Mouse (Mus musculus) hindbrain, embryonic 12.5 days (tissue): Measurements from ENCODE around the gene Ier5. TPM values are rescaled to one million over a fixed set of nuclear protein-coding genes. Genes with fewer than 3 reads are reported as not detected.
A peak's percentile ranks its signal among the peaks of the same experiment; 100 is the strongest.

Experiments used
- ATAC-seq: fragments of 200-750 bp; cut with Nextera tagmentation; 2 replicates; pipeline ENCODE4 v1.8.0; 2017; ENCODE audit warnings: moderate TSS enrichment; ENCODE audit not compliant: low FRiP score
- H3K27ac ChIP-seq: fragments of 300-500 bp; sonication (generic); 2 replicates; pipeline ENCODE4 v1.5.1; 2016; ENCODE audit warnings: mild to moderate bottlenecking
- H3K27me3 ChIP-seq: fragments of 300-500 bp; sonication (generic); 2 replicates; pipeline ENCODE4 v1.6.1; 2016; ENCODE audit warnings: mild to moderate bottlenecking
- H3K36me3 ChIP-seq: fragments of 300-500 bp; sonication (generic); 2 replicates; pipeline ENCODE4 v1.6.1; 2016; ENCODE audit warnings: mild to moderate bottlenecking
- H3K4me1 ChIP-seq: fragments of 300-500 bp; sonication (generic); 2 replicates; pipeline ENCODE4 v1.6.1; 2016
- H3K4me2 ChIP-seq: fragments of 300-500 bp; sonication (generic); replicated peaks from 2 replicates; pipeline ENCODE4 v1.6.1; 2016; ENCODE audit warnings: mild to moderate bottlenecking
- H3K4me3 ChIP-seq: fragments of 300-500 bp; sonication (generic); 2 replicates; pipeline ENCODE4 v1.5.1; 2016; ENCODE audit warnings: mild to moderate bottlenecking
- H3K9ac ChIP-seq: fragments of 300-500 bp; sonication (generic); 2 replicates; pipeline ENCODE4 v1.6.1; 2016; ENCODE audit warnings: mild to moderate bottlenecking, moderate library complexity
- H3K9me3 ChIP-seq: fragments of 300-500 bp; sonication (generic); replicated peaks from 2 replicates; pipeline ENCODE4 v1.6.1; 2016; ENCODE audit warnings: mild to moderate bottlenecking
- WGBS: fragments of 180-500 bp; shearing (Covaris S2); methylation state at CpG from one replicate; pipeline ENCODE4 v1.1.7; 2016; 5-methylcytosine and 5-hydroxymethylcytosine counted together
- polyA plus RNA-seq: library from polyadenylated mRNA; unstranded; fragments of >200 nt; fragmentation: Nextera tagmentation; extraction: Ambion mirVana; gene quantifications from 2 replicates; pipeline ENCODE4 v1.2.1, GENCODE M21; 2016

The Ier5 gene
- polyA plus RNA-seq, 1 experiment from 2014 or later = 16.5 TPM

DNA sequence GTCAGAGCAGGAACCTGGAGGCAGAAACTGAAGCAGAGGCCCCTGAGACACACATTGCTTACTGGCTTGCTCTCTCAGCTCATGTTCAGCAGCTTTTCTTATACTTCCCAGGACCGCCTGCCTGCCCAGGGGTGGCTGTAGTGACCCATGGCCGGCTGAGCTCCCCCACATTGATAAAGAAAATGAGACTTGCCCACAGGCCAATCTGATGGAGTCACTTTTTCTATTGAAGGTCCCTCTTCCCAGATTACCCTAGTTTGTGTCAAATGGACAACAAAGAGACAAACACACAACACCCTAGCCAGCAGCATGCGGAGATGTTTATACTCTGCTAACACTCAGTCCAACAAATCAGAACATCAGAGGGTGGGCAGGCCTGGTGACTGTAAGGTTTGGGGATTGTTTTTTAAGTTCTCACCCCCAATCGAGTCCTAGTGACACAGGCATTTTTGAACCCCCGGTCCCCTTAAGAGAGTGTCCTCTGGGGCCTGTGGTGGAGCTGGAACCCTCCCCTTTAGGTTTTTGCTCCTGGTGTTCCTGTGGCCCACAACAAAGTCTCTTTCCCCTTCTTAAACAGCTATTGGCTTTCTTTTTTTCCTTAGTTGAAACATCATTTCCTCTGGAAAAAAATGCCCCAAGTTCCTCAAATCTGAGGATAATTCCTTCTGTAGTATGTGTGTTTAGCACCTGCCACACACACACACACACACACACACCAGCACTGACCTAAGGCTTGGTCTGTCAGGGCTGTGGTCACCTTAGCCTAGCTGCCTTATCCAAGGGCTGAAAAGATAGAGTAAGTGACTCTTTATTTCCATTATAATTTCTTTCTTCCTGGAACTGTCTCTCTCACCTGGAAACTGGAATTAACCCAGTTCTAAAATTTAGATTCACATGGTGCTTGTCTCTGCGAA is 41.1 kb downstream of the Ier5 start:
- ATAC-seq = no peak

DNA sequence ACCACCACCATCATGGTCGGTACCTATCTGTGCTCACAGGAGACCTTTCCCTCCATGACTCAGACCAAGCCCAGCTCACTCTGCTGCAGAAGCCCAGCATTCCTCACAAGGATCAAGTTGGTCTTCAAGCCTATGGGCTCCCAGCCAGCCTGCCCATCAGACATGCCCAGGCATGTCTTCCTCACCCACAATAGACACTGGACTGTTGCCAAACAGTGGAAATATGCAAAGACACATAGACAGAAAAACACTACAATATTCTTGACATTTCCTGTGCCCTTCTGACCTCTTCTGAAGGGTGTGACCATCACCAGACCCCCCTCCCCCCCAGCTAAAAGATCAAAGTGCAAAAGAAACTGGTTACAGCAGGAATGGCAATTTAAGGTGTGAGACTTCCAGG is 43.3 kb downstream of the Ier5 start:
- H3K36me3 ChIP-seq = no peaks in the 10 kb centered on the region
- 100% methylated on average over 1 of the region's 1 CpGs for WGBS
- peaks cover 40% of the 10 kb centered on the region for H3K4me1 ChIP-seq
- no peak overlapping the region for H3K4me2 ChIP-seq
- H3K27ac ChIP-seq = no peak overlapping the region
- no peaks in the 10 kb centered on the region for H3K9me3 ChIP-seq
- H3K27me3 ChIP-seq = no peaks in the 10 kb centered on the region
- H3K9ac ChIP-seq = no peak overlapping the region
- no peak for ATAC-seq
- H3K4me3 ChIP-seq = no peak overlapping the region

More for the DNA sequence above, 41.1 kb downstream of the Ier5 start:
- Histone ChIP-seq H3K27me3 (no peaks in the 10 kb centered on the region), H3K9me3 (no peaks in the 10 kb centered on the region), H3K27ac (no peak overlapping the region), H3K36me3 (no peaks in the 10 kb centered on the region), H3K4me1 (peaks cover 19% of the 10 kb centered on the region), H3K4me3 (no peak overlapping the region), H3K4me2 (no peak overlapping the region), H3K9ac (no peak overlapping the region)
- 73% methylated on average over 6 of the region's 6 CpGs for WGBS

DNA sequence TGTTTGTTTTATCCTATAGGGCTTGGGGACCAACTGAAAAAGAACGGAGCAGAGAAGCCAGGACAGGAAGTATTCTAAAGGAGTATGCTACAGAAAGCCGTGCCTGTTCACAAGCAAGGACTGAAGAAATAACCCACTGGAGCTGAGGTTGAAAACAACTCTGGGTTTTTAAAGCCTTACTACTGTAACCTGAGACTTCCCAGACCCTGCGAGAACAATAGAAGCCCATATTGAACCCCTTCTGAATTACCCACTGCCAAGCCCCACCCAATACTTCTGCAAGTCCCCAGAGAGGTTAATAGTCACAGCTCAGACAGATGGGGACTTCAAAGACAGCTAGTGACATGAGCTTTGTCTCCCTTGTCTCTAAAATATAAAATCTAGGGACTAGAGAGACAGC is 44.4 kb downstream of the Ier5 start:
- H3K4me3 ChIP-seq = no peak overlapping the region
- no peak overlapping the region for H3K9ac ChIP-seq
- no peaks in the 10 kb centered on the region for H3K36me3 ChIP-seq
- no peaks in the 10 kb centered on the region for H3K9me3 ChIP-seq
- ATAC-seq = no peak
- no peak overlapping the region for H3K4me2 ChIP-seq
- H3K4me1 ChIP-seq = peaks cover 41% of the 10 kb centered on the region
- WGBS = 49% methylated on average over 3 of the region's 3 CpGs
- 0 out of 2 replicates have a peak overlapping the region, but pooled peaks have one; percentile 0 for H3K27ac ChIP-seq
- H3K27me3 ChIP-seq = no peaks in the 10 kb centered on the region

DNA sequence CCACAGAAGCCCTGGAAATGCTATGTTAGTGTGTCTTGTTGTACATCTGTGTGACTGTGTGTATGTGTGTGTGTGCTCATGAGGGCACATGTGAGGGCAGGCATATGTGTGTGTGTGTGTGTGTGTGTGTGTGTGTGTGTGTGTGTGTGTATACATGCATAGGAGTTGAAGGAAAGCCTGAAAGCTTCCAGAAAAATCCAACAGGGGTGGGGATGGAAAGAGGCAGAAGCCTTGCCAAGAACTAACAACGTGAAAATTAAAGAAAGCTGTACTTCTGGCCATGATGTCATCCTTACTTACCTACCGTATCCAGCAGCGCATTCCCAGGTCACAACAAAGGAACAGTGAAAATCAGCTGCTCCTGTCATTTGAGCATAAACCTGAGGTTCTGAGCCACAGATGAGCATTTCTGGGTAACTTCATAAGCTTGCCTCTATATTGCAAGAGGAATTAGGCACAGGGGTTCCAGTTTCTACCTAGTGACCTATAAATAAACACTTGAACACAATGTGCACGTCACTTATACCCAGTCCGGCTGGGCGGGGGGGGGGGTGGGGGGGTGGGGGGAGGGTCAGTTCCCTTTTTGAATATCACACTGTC is 45.0 kb downstream of the Ier5 start:
- H3K36me3 ChIP-seq = no peaks in the 10 kb centered on the region
- WGBS = 54% methylated on average over 6 of the region's 6 CpGs
- no peak for ATAC-seq
- no peaks in the 10 kb centered on the region for H3K27me3 ChIP-seq
- H3K9ac ChIP-seq = no peak overlapping the region
- H3K4me3 ChIP-seq = no peak overlapping the region
- 0 out of 2 replicates have a peak overlapping the region, but pooled peaks have one; percentile 0 for H3K27ac ChIP-seq
- peaks cover 40% of the 10 kb centered on the region for H3K4me1 ChIP-seq
- no peak overlapping the region for H3K4me2 ChIP-seq
- no peaks in the 10 kb centered on the region for H3K9me3 ChIP-seq

DNA sequence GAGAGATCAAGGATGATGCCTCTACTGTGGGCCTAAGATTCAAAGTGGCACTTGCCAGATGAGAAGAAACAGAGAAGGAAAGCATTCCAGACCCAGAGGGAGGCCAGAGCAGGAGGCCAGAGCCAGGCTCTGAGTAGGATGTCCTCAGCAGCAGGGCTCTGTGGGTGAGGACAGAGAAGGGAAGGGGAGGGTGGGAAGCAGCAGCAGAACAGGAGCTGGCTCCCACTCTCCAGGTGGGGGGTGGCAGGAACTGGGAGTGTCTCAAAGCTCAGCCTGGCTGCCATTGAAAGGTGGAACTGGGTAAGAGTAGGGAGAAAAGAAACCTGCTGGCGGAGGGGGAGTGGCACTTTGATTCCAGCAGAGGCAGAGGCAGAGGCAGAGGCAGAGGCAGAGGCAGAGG is 46.1 kb downstream of the Ier5 start:
- peak overlapping the region; percentile 75 for H3K27ac ChIP-seq

DNA sequence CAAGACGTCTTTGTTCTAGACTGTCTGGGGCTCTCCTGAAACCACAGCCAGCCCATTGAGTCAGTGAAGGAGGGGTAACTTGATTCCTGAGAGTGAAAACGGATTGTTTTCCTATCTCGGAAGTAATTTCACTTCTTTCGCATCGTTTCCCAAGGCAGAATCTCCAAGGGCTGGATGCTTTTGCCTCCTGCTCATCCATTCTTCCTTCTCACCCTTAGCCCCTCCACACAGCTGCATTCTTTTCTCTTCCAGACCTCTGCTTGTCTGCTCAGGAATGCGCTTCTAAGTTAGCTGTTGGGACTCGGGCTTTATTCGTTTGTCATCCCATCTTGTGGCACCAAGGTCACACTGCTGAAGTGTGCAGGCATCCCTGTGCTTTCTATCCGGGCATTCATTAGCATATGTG is 46.7 kb downstream of the Ier5 start:
- H3K4me1 ChIP-seq = peaks cover 43% of the 10 kb centered on the region
- H3K27ac ChIP-seq = peak overlapping the region; percentile 75
- ATAC-seq = no peak; the same call in 1 of the 2 replicates
- no peak overlapping the region for H3K9ac ChIP-seq
- H3K4me3 ChIP-seq = no peak overlapping the region
- 12% methylated on average over 9 of the region's 9 CpGs for WGBS
- no peaks in the 10 kb centered on the region for H3K27me3 ChIP-seq
- no peaks in the 10 kb centered on the region for H3K9me3 ChIP-seq
- no peak overlapping the region for H3K4me2 ChIP-seq
- no peaks in the 10 kb centered on the region for H3K36me3 ChIP-seq

More for the DNA sequence above, 46.1 kb downstream of the Ier5 start:
- H3K27me3 ChIP-seq = no peaks in the 10 kb centered on the region
- no peak overlapping the region for H3K9ac ChIP-seq
- peaks cover 43% of the 10 kb centered on the region for H3K4me1 ChIP-seq
- H3K4me2 ChIP-seq = no peak overlapping the region
- H3K36me3 ChIP-seq = no peaks in the 10 kb centered on the region
- no peak for ATAC-seq
- no peaks in the 10 kb centered on the region for H3K9me3 ChIP-seq
- 89% methylated on average over 1 of the region's 1 CpGs for WGBS
- no peak overlapping the region for H3K4me3 ChIP-seq

DNA sequence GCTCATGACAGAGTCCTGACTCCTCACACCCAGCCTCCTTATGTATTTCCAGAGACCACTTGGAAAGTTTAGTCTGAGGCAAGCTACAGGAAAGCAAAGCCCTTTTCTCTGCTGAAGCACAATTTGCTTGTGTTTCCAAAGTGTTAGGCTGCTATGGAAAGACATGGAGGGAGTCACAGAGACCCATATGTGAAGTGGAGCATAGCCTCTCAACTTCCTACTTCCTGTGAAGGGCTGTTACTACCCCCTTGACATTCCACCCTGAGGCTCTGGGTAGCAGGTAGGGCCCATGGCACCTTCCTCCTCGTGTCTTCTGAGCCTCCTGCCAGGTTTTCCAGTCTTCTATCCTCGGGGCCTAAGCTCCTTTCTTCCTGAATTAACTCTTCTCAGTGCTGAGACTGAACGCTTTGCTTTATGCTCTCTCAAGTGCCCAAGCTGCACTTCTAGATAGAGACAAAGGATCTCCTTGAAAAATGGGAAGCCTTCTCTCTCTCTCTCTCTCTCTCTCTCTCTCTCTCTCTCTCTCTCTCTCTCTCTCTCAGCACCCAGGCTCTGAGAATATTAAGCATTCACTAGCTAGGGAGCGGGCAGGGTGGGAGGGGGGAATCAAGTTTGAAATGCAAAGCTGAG is 47.2 kb downstream of the Ier5 start:
- ATAC-seq = peak; percentile 46; the same call in 1 of the 2 replicates
- H3K36me3 ChIP-seq = no peaks in the 10 kb centered on the region
- H3K4me2 ChIP-seq = no peak overlapping the region
- H3K9me3 ChIP-seq = no peaks in the 10 kb centered on the region
- H3K4me1 ChIP-seq = peaks cover 43% of the 10 kb centered on the region
- WGBS = 13% methylated on average over 4 of the region's 4 CpGs
- no peak overlapping the region for H3K4me3 ChIP-seq
- no peak overlapping the region; the same call in 1 of the 2 replicates for H3K9ac ChIP-seq
- H3K27me3 ChIP-seq = no peaks in the 10 kb centered on the region
- peak overlapping the region; percentile 75 for H3K27ac ChIP-seq

DNA sequence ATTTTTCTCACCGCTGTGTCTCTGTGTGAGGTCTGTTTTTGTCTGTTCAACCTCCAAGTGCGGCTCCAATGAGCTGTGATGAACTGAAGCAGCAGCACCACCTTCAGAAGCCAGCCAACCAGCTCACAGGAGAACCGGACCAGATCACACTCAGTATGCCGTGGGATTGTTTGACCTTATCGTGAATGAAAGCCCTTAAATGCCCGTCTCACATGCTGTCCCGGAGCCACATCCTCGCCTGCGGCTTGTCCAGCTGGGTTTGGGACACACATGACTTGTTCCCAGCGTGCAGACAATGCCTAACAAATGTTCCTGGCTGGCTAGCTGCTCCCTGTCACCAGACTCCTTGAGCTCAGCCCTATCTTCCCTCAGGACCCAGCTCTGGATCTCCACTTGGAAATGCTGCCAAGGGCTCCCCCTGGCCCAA is 47.7 kb downstream of the Ier5 start:
- Histone ChIP-seq H3K27ac (peak overlapping the region; percentile 75), H3K9ac (peak overlapping the region; percentile 27; the same call in 1 of the 2 replicates), H3K4me1 (peaks cover 43% of the 10 kb centered on the region), H3K9me3 (no peaks in the 10 kb centered on the region), H3K4me3 (no peak overlapping the region), H3K27me3 (no peaks in the 10 kb centered on the region), H3K4me2 (no peak overlapping the region), H3K36me3 (no peaks in the 10 kb centered on the region)
- WGBS = 18% methylated on average over 10 of the region's 10 CpGs
- 0 out of 2 replicates have a peak, but pooled peaks have one; percentile 15 for ATAC-seq

DNA sequence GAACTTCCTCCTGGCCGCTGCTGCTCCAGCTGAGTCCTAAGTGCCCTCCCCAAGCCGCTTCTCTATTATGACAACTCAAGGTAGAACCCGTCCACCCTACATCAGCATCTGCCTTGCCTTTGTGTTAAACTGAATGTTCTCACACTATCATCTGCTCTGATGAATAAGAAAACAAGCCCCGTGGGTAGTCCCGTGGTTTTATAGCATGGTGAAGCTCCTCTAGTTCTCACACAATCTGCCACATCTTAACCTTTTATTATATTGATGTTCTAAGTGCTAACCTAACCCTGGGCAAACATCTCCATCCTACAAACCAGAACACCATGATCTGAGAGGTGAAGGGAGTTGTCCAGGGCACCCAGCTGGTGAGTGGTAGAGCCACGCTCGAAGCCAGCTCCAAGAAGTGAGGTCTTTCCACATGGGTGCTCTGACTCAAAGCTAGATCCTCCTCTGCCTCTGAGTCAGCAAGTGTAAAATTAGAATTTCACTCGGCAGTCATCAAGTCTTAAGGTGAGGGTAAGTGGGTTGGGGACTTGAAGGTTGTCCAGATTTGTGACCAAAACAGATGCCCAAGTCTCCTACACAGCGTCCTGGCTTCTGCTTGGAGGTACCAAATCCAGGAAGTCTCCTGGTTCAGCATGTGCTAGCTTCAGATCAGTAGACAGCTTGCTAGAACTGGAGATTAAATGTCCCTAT is 48.4 kb downstream of the Ier5 start:
- no peak overlapping the region for H3K4me2 ChIP-seq
- no peak overlapping the region; the same call in 1 of the 2 replicates for H3K9ac ChIP-seq
- no peak overlapping the region for H3K4me3 ChIP-seq
- H3K9me3 ChIP-seq = no peaks in the 10 kb centered on the region
- WGBS = 84% methylated on average over 9 of the region's 9 CpGs
- 0 out of 2 replicates have a peak overlapping the region, but pooled peaks have one; percentile 75 for H3K27ac ChIP-seq
- H3K4me1 ChIP-seq = peaks cover 43% of the 10 kb centered on the region
- H3K36me3 ChIP-seq = no peaks in the 10 kb centered on the region
- H3K27me3 ChIP-seq = no peaks in the 10 kb centered on the region
- ATAC-seq = no peak

DNA sequence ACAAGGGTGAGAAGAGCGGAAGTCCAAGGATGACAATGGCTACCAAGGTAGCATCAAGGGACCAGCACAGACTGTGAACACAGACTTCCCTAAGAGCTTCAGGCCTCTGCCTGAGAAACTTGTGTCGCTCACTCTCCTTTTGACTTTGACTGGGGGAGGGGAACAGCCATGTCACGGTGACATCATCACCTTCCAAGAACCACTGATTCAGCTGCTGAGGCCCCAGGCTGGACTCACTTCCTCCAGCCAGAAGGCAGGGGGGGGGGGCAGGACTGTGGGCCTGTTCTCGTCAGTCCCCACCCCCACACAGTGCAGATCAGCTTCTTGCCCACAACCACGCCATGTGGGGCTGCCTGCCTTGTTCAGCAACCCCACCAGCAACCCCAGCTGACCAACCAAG is 49.3 kb downstream of the Ier5 start:
- ATAC-seq = peak; percentile 47; the same call in 1 of the 2 replicates
- Histone ChIP-seq H3K9ac (no peak overlapping the region), H3K4me1 (peaks cover 43% of the 10 kb centered on the region), H3K4me2 (no peak overlapping the region), H3K4me3 (no peak overlapping the region), H3K27ac (0 out of 2 replicates have a peak overlapping the region, but pooled peaks have one; percentile 30), H3K36me3 (no peaks in the 10 kb centered on the region), H3K9me3 (no peaks in the 10 kb centered on the region), H3K27me3 (no peaks in the 10 kb centered on the region)
- 35% methylated on average over 5 of the region's 5 CpGs for WGBS

DNA sequence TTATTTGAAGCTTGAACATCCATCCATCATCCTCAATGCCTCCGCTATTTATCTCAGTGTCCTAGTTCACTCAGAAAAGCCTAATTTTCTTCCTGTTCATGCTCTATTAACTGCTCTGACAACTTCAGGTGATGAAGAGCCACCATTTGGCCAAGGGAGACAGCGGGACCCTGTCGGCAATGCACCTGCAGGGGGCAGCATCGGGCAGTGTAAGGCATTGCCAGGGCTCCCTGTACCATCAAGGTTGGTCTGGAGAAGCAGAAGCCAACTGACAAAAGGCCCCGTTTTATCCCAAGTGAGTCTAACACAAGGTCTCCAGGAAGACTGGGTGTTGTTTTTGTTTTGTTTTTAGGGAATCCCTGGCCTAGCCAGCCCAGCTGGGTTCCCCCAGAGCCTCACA is 50.5 kb downstream of the Ier5 start:
- peak; percentile 72 for ATAC-seq
- H3K27me3 ChIP-seq = no peaks in the 10 kb centered on the region
- H3K4me1 ChIP-seq = peaks cover 43% of the 10 kb centered on the region
- no peaks in the 10 kb centered on the region for H3K9me3 ChIP-seq
- H3K4me3 ChIP-seq = no peak overlapping the region
- no peak overlapping the region for H3K9ac ChIP-seq
- H3K36me3 ChIP-seq = no peaks in the 10 kb centered on the region
- H3K27ac ChIP-seq = peak overlapping the region; percentile 12; the same call in 1 of the 2 replicates
- no peak overlapping the region for H3K4me2 ChIP-seq
- WGBS = 3% methylated on average over 5 of the region's 5 CpGs
